Mouse (Mus musculus) liver, postnatal 0 days (tissue): ENCODE measurements around the gene Cd69. TPM values are rescaled to one million over a fixed set of nuclear protein-coding genes. Genes with fewer than 3 reads are reported as not detected.
A peak's percentile ranks its signal among the peaks of the same experiment; 100 is the strongest.

ENCODE experiments used
- ATAC-seq: fragments of 200-750 bp; cut with Nextera tagmentation; 2 replicates; pipeline ENCODE4 v1.8.0; 2017; ENCODE audit warnings: mild to moderate bottlenecking, moderate library complexity
- DNase-seq: peaks from one replicate; pipeline ENCODE4 v3.0.0-alpha.2; 2016
- H3K27ac ChIP-seq: fragments of 300-500 bp; sonication (generic); 2 replicates; pipeline ENCODE4 v1.5.1; 2014; ENCODE audit warnings: antibody characterized with exemption, moderate library complexity, mild to moderate bottlenecking, low read depth
- H3K27me3 ChIP-seq: fragments of 300-500 bp; sonication (generic); 2 replicates; pipeline ENCODE4 v1.6.1; 2014; ENCODE audit warnings: low read length, control low read depth, mixed read lengths; ENCODE audit not compliant: insufficient read depth
- H3K36me3 ChIP-seq: fragments of 300-500 bp; sonication (generic); replicated peaks from 2 replicates; pipeline ENCODE4 v1.6.1; 2014; ENCODE audit warnings: mild to moderate bottlenecking, control low read depth, low read length, moderate library complexity, mixed read lengths; ENCODE audit not compliant: insufficient read depth
- H3K4me1 ChIP-seq: fragments of 300-500 bp; sonication (generic); 2 replicates; pipeline ENCODE4 v1.6.1; 2014; ENCODE audit warnings: antibody characterized with exemption, mild to moderate bottlenecking, control low read depth; ENCODE audit not compliant: insufficient read depth
- H3K4me2 ChIP-seq: fragments of 300-500 bp; sonication (generic); 2 replicates; pipeline ENCODE4 v1.6.1; 2014; ENCODE audit warnings: low read depth, mild to moderate bottlenecking, low read length, moderate library complexity, mixed read lengths
- H3K4me3 ChIP-seq: fragments of 300-500 bp; sonication (generic); 2 replicates; pipeline ENCODE4 v1.5.1; 2014; ENCODE audit warnings: low read depth, low read length
- H3K9ac ChIP-seq: fragments of 300-500 bp; sonication (generic); replicated peaks from 2 replicates; pipeline ENCODE4 v1.6.1; 2014; ENCODE audit warnings: mild to moderate bottlenecking, moderate library complexity
- H3K9me3 ChIP-seq: fragments of 300-500 bp; sonication (generic); 2 replicates; pipeline ENCODE4 v1.6.1; 2016; ENCODE audit warnings: mild to moderate bottlenecking, control low read depth, low read length, mixed read lengths
- CTCF ChIP-seq: sonication (generic); IDR thresholded peaks from 2 replicates; pipeline ENCODE4 v1.5.1; 2016; ENCODE audit warnings: antibody characterized with exemption, low read depth
- EP300 ChIP-seq: IDR thresholded peaks from 2 replicates; pipeline ENCODE4 v1.6.1; 2016; ENCODE audit warnings: antibody characterized with exemption, low read depth, mild to moderate bottlenecking
- WGBS: fragments of 180-500 bp; shearing (Covaris S2); extraction: QIAGEN DNeasy Blood & Tissue Kit; methylation state at CpG from one replicate; pipeline ENCODE4 v1.1.7; 2014; ENCODE audit not compliant: insufficient replicate concordance; 5-methylcytosine and 5-hydroxymethylcytosine counted together
- polyA plus RNA-seq: library from polyadenylated mRNA; unstranded; fragments of >200 nt; fragmentation: Nextera tagmentation; extraction: Ambion mirVana; gene quantifications from 2 replicates; pipeline ENCODE4 v1.2.1, GENCODE M21; 2015

The Cd69 gene
- polyA plus RNA-seq, 1 experiment from 2014 or later, result 1.5 TPM

- DNase-seq (no peak), ATAC-seq (peak; percentile 43; the same call in 1 of the 2 replicates)
- no peaks in the 10 kb centered on the region for H3K9me3 ChIP-seq
- H3K27me3 ChIP-seq, result no peaks in the 10 kb centered on the region
- H3K9ac ChIP-seq, result no peak overlapping the region
- H3K36me3 ChIP-seq, result no peaks in the 10 kb centered on the region
- no peak overlapping the region for H3K27ac ChIP-seq
- peaks cover 19% of the 10 kb centered on the region for H3K4me1 ChIP-seq
- WGBS, result 60% methylated on average over 1 of the region's 1 CpGs
- TF ChIP-seq CTCF, result no peak
- TF ChIP-seq EP300, result peak; percentile 13; the same call in 1 of the 2 replicates
- H3K4me2 ChIP-seq, result no peak overlapping the region
- no peak overlapping the region for H3K4me3 ChIP-seq
Observed at GRCm38 (mm10) chr6:129221053-129221452, 54.2 kb downstream of the Cd69 start.

GRCm38 (mm10) chr6:129219897-129220517, 55.2 kb downstream of the Cd69 start:
- no peak overlapping the region for H3K4me3 ChIP-seq
- ATAC-seq (peak; percentile 33; the same call in 1 of the 2 replicates), DNase-seq (no peak)
- TF ChIP-seq EP300, result peak; percentile 51
- no peak for TF ChIP-seq CTCF
- H3K4me1 ChIP-seq, result peaks cover 26% of the 10 kb centered on the region
- H3K36me3 ChIP-seq, result no peaks in the 10 kb centered on the region
- H3K27ac ChIP-seq, result no peak overlapping the region
- no peak overlapping the region for H3K4me2 ChIP-seq
- 57% methylated on average over 3 of the region's 3 CpGs for WGBS
- H3K27me3 ChIP-seq, result no peaks in the 10 kb centered on the region
- H3K9ac ChIP-seq, result no peak overlapping the region
- no peaks in the 10 kb centered on the region for H3K9me3 ChIP-seq

- ATAC-seq (no peak), DNase-seq (no peak)
- Histone ChIP-seq H3K36me3 (no peaks in the 10 kb centered on the region), H3K27me3 (no peaks in the 10 kb centered on the region), H3K9me3 (no peaks in the 10 kb centered on the region), H3K4me3 (no peak overlapping the region), H3K9ac (no peak overlapping the region), H3K4me2 (no peak overlapping the region), H3K27ac (no peak overlapping the region), H3K4me1 (peaks cover 32% of the 10 kb centered on the region)
- TF ChIP-seq EP300 (no peak), CTCF (no peak)
- WGBS, result 76% methylated on average over 5 of the region's 5 CpGs
Observed at GRCm38 (mm10) chr6:129218191-129218696, 57.0 kb downstream of the Cd69 start.

Other genes starting within 250 kb of the Cd69 start
- 0.27 and 0.59 TPM in 2 replicates for gene Klrb1f, start 229.5 kb downstream of the Cd69 start, polyA plus RNA-seq
- not detected in 2 replicates for gene Clec2e, start 174.5 kb downstream of the Cd69 start, polyA plus RNA-seq
- 2.3 and 3.0 TPM in 2 replicates for gene Clec2d, start 94.8 kb downstream of the Cd69 start, polyA plus RNA-seq
- gene 4922502D21Rik, start 56.4 kb upstream of the Cd69 start, polyA plus RNA-seq, result not detected in 2 replicates
- 14.2 and 14.6 TPM in 2 replicates for gene Clec12a, start 67.3 kb upstream of the Cd69 start, polyA plus RNA-seq
- gene Clec12b, start 110.4 kb upstream of the Cd69 start, polyA plus RNA-seq, result 0.11 TPM in 1 of 2 replicates, not detected in the other
- gene Clec1b, start 121.9 kb upstream of the Cd69 start, polyA plus RNA-seq, result 53.8 and 56.0 TPM in 2 replicates
- gene Clec9a, start 133.4 kb upstream of the Cd69 start, polyA plus RNA-seq, result 0.56 and 0.92 TPM in 2 replicates
- gene Clec1a, start 176.6 kb upstream of the Cd69 start, polyA plus RNA-seq, result 0.65 and 1.0 TPM in 2 replicates
- gene Olr1, start 231.7 kb upstream of the Cd69 start, polyA plus RNA-seq, result 0.56 and 0.70 TPM in 2 replicates
- gene Tmem52b, start 237.1 kb upstream of the Cd69 start, polyA plus RNA-seq, result not detected in 2 replicates